11 mouse cellular contexts compared by ENCODE assay signal in the genomic region with DNA sequence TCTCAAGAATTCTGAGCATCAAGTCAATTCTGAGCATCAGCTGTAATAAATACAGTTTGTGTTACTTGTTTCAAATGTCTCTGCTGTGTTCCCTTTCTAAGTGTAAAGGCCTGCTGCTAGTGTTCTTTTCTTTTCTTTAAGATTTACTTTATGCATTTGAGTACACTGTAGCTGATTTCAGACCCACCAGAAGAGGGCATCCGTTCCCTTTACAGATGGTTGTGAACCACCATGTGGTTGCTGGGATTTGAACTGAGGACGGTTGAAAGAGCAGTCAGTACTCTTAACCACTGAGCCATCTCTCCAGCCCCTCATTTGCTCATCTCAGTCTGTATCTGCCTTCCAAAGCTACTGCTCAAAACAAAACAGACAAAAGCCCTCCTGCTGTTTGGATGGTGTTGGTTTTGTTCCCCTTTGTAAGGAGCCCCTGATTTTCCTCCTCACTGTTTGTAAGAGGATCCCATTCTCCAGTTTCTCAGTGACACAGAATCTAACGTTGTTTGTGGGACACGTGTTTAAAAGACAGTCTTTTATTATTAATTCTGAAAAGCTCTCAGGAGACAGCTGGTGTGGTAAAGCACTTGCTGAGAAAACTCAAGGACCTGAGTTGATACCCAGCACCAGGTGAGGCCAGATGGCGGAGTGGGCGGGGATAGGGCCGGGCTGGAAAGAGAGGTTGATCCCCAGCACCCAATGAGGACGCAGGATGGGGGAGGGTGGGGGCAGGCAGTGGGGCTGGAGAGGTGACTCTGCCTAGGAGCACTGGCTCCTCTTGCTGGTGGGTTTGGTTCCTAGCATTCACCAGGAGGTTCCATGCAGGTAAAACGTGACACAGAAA. TPM values are rescaled to one million over a fixed set of nuclear protein-coding genes. Genes with fewer than 3 reads are reported as not detected.
A peak's percentile ranks its signal among the peaks of the same experiment; 100 is the strongest.
DNase-seq lines count a peak whose midpoint lies in the region; ATAC-seq and TF ChIP-seq lines count a peak whose summit lies in the region.
"Had no signal": no experiment of that assay in that cellular context is flagged by ENCODE, and none has a peak within 500 bp of the region (broad histone marks: within the 10 kb centered on the region; RNA-seq: fewer than 3 reads in every experiment).

No protein-coding gene starts in this region.

- 30% methylated on average over 9 of the region's 9 CpGs for WGBS in forebrain, embryonic 13.5 days

- peaks cover 42 to 79% of the 10 kb centered on the region in 2 experiments for H3K36me3 ChIP-seq in CH12.LX (replicated peaks in 1 of 2; ENCODE audit: control insufficient read depth in 1 of 2, insufficient read depth in 1 of 2, low read length in 1 of 2)
- H3K36me3 ChIP-seq in forebrain, embryonic 13.5 days (ENCODE audit: poor library complexity, severe bottlenecking) = peaks cover 9% of the 10 kb centered on the region; the same call in 1 of the 2 replicates

- no peaks in the 10 kb centered on the region for H3K9me3 ChIP-seq in CH12.LX (replicated peaks; ENCODE audit: low read length)
- no peaks in the 10 kb centered on the region for H3K9me3 ChIP-seq in forebrain, embryonic 13.5 days (replicated peaks)
- H3K9me3 ChIP-seq: hindbrain, embryonic 10.5 days had no signal

- TF ChIP-seq EP300 in CH12.LX (IDR thresholded peaks at IDR 0.05; ENCODE audit: low read length) = no peak

- H3K9ac ChIP-seq in CH12.LX (ENCODE audit: insufficient read depth, low read depth) = no peak overlapping the region
- H3K9ac ChIP-seq in forebrain, embryonic 13.5 days = no peak overlapping the region

- peak; percentile 64 for TF ChIP-seq CTCF in layer of hippocampus, adult 2 months (conservative IDR thresholded peaks at IDR 0.05)
- peak in 1 of 2 experiments; percentile 37; a peak in 2 of 4 replicates for TF ChIP-seq CTCF in CH12.LX (conservative IDR thresholded peaks at IDR 0.05 in 1 of 2, IDR thresholded peaks at IDR 0.05 in 1 of 2; ENCODE audit: low read depth in 2 of 2, low read length in 2 of 2)
- TF ChIP-seq CTCF in cortical plate, adult 2 months (IDR thresholded peaks at IDR 0.05; ENCODE audit: extremely low read depth, insufficient read depth, low read length) = peak; percentile 35; the same call in 1 of the 2 replicates

- no peak overlapping the region for H3K27ac ChIP-seq in layer of hippocampus, adult 2 months
- no peak overlapping the region for H3K27ac ChIP-seq in CH12.LX (ENCODE audit: insufficient read depth, low read depth)
- no peak overlapping the region for H3K27ac ChIP-seq in cortical plate, adult 2 months (ENCODE audit: insufficient read depth, low read length)
- H3K27ac ChIP-seq in forebrain, embryonic 13.5 days = no peak overlapping the region
- H3K27ac ChIP-seq: hindbrain, embryonic 10.5 days had no signal

- TF ChIP-seq POLR2A in CH12.LX (IDR thresholded peaks at IDR 0.05; ENCODE audit: low read depth, low read length) = no peak
- TF ChIP-seq POLR2A in cortical plate, adult 2 months (IDR thresholded peaks at IDR 0.05; ENCODE audit: extremely low read depth, insufficient read depth, low read length) = no peak

- H3K4me3 ChIP-seq in layer of hippocampus, adult 2 months = no peak overlapping the region
- H3K4me3 ChIP-seq in CH12.LX (replicated peaks in 1 of 3; ENCODE audit: low read depth in 2 of 3, low read length in 2 of 3, poor library complexity in 1 of 3) = no peak overlapping the region
- H3K4me3 ChIP-seq in cortical plate, adult 2 months (ENCODE audit: insufficient read depth, low read length) = no peak overlapping the region
- no peak overlapping the region for H3K4me3 ChIP-seq in forebrain, embryonic 13.5 days
- H3K4me3 ChIP-seq: hindbrain, embryonic 10.5 days had no signal

- H3K4me2 ChIP-seq in CH12.LX (ENCODE audit: insufficient read depth, low read depth, poor library complexity, severe bottlenecking) = no peak overlapping the region
- no peak overlapping the region for H3K4me2 ChIP-seq in forebrain, embryonic 13.5 days

- dilution Hi-C loops in CH12.LX (cut with MboI; ENCODE audit: extremely low pct_ligation_motif_present, extremely low pct_unique_long_range_greater_than_20kb, low sequenced_read_pairs) = no loop called here

- DNase-seq in embryo, embryonic 10 days (ENCODE audit: low spot score) = peak; percentile 54
- DNase-seq in embryo, embryonic 9.5 days (ENCODE audit: extremely low spot score) = no peak
- no peak for DNase-seq in layer of hippocampus, adult 2 months (ENCODE audit: low spot score in 2 of 2)
- DNase-seq in layer of hippocampus, postnatal 25 days (ENCODE audit: extremely low spot score in 1 of 2, low spot score in 1 of 2) = no peak
- DNase-seq in CH12.LX (ENCODE audit: extremely low read depth) = no peak
- DNase-seq in lung, postnatal 14 days = no peak
- DNase-seq: B cell, adult 2 months; kidney, postnatal 36 days had no signal

- TF ChIP-seq RAD21 in CH12.LX (IDR thresholded peaks at IDR 0.05; ENCODE audit: low read depth, low read length) = peak; percentile 12

- in situ Hi-C loops in CH12.LX (cut with MboI; ENCODE audit: low pct_ligation_motif_present, low pct_unique_long_range_greater_than_20kb, low sequenced_read_pairs) = no loop called here

- H3K27me3 ChIP-seq in CH12.LX (replicated peaks) = no peaks in the 10 kb centered on the region
- H3K27me3 ChIP-seq in forebrain, embryonic 13.5 days = no peaks in the 10 kb centered on the region

- peaks cover 0 to 18% of the 10 kb centered on the region in 2 experiments; a peak in 2 of 4 replicates for H3K4me1 ChIP-seq in CH12.LX (ENCODE audit: control insufficient read depth in 1 of 2, insufficient read depth in 2 of 2)
- H3K4me1 ChIP-seq in cortical plate, adult 2 months (ENCODE audit: control insufficient read depth, insufficient read depth, low read length) = no peaks in the 10 kb centered on the region
- H3K4me1 ChIP-seq in forebrain, embryonic 13.5 days = peaks cover 5% of the 10 kb centered on the region; the same call in 1 of the 2 replicates

- peaks cover 22% of the 10 kb centered on the region for H3K79me2 ChIP-seq in CH12.LX (replicated peaks; ENCODE audit: control insufficient read depth, extremely low read depth, insufficient read depth, poor library complexity, severe bottlenecking)

- ATAC-seq in forebrain, embryonic 13.5 days = no peak

TF ChIP-seq in CH12.LX, 34 proteins besides CTCF, POLR2A, EP300 and RAD21:
- TF ChIP-seq USF2 (conservative IDR thresholded peaks at IDR 0.05; ENCODE audit: low read depth, low read length) (no peak), MYC (IDR thresholded peaks at IDR 0.05; ENCODE audit: low read depth, low read length) (peak; percentile 48; the same call in 1 of the 2 replicates), IRF4 (IDR thresholded peaks at IDR 0.05; ENCODE audit: low read depth, low read length) (no peak), ZNF384 (IDR thresholded peaks at IDR 0.05; ENCODE audit: low read depth, low read length) (no peak), CHD1 (IDR thresholded peaks at IDR 0.05; ENCODE audit: low read depth, low read length) (no peak), MEF2A (IDR thresholded peaks at IDR 0.05; ENCODE audit: borderline replicate concordance, low read depth, low read length) (no peak)

RNA-seq across cellular contexts. Expression of a gene that starts 12.1 kb away (rescaled TPM):
- total RNA-seq in layer of hippocampus, adult 2 months (2021) = 10 to 100 TPM; 23.2 to 26.3 TPM
- total RNA-seq in layer of hippocampus, postnatal 25 days (2021) = 10 to 100 TPM; 26.5 to 28.4 TPM
- 46.6 and 46.8 TPM in 2 replicates for total RNA-seq in CH12.LX (2012; rRNA removed)
- total RNA-seq in CH12.LX (2014; rRNA removed) = 32.6 and 34.5 TPM in 2 replicates
- polyA plus RNA-seq in CH12.LX (2012; ENCODE audit: insufficient read length, low read depth) = 64.8 and 68.0 TPM in 2 replicates
- polyA plus RNA-seq in cortical plate, adult 2 months (2012; rRNA removed) = 32.2 and 33.7 TPM in 2 replicates
- polyA plus RNA-seq in forebrain, embryonic 13.5 days (2015; fragmentation: Nextera tagmentation; extraction: Ambion mirVana) = 44.9 and 49.2 TPM in 2 replicates

RNA-seq across cellular contexts. Expression of a gene that starts 12.1 kb away (rescaled TPM):
- total RNA-seq in layer of hippocampus, adult 2 months (2021) = 10 to 100 TPM; 28.8 to 30.5 TPM
- 10 to 100 TPM; 28.2 to 33.0 TPM for total RNA-seq in layer of hippocampus, postnatal 25 days (2021)
- 32.4 and 34.4 TPM in 2 replicates for total RNA-seq in CH12.LX (2012; rRNA removed)
- 84.8 and 92.9 TPM in 2 replicates for total RNA-seq in CH12.LX (2014; rRNA removed)
- 36.9 and 52.2 TPM in 2 replicates for polyA plus RNA-seq in CH12.LX (2012; ENCODE audit: insufficient read length, low read depth)
- 32.4 and 35.3 TPM in 2 replicates for polyA plus RNA-seq in cortical plate, adult 2 months (2012; rRNA removed)
- polyA plus RNA-seq in forebrain, embryonic 13.5 days (2015; fragmentation: Nextera tagmentation; extraction: Ambion mirVana) = 47.6 and 49.4 TPM in 2 replicates
